Mouse (Mus musculus) liver, adult 2 months (tissue): ENCODE results near the gene Ank. TPM values are rescaled to one million over a fixed set of nuclear protein-coding genes. Genes with fewer than 3 reads are reported as not detected.
A peak's percentile ranks its signal among the peaks of the same experiment; 100 is the strongest.

ENCODE experiments used
- DNase-seq: peaks from one replicate; pipeline ENCODE4 v3.0.0-alpha.2; 2011; ENCODE audit warnings: low read depth, low spot score; ENCODE audit errors: extremely low read depth
- H3K27ac ChIP-seq: fragments of 200-500 bp; replicated peaks from 2 replicates; pipeline ENCODE4 v1.5.1; 2012; ENCODE audit warnings: low read depth, mild to moderate bottlenecking, control low read depth, inconsistent platforms, low read length; ENCODE audit not compliant: insufficient read depth
- H3K27me3 ChIP-seq: fragments of 200-500 bp; 2 replicates; pipeline ENCODE4 v1.6.1; 2012; ENCODE audit warnings: mild to moderate bottlenecking, moderate library complexity, low read length, inconsistent platforms; ENCODE audit not compliant: control insufficient read depth, insufficient read depth
- H3K36me3 ChIP-seq: fragments of 200-500 bp; 2 replicates; pipeline ENCODE4 v1.6.1; 2012; ENCODE audit warnings: low read length, inconsistent platforms; ENCODE audit not compliant: control insufficient read depth, insufficient read depth
- H3K4me1 ChIP-seq: fragments of 200-500 bp; 2 replicates; pipeline ENCODE4 v1.6.1; 2011; ENCODE audit warnings: low read length; ENCODE audit not compliant: control insufficient read depth, insufficient read depth
- H3K4me3 ChIP-seq: fragments of 200-500 bp; 2 replicates; pipeline ENCODE4 v1.5.1; 2011; ENCODE audit warnings: low read depth, mild to moderate bottlenecking, control low read depth, low read length, moderate library complexity; ENCODE audit not compliant: insufficient read depth
- H3K79me2 ChIP-seq: fragments of 200-500 bp; 2 replicates; pipeline ENCODE4 v1.6.1; 2012; ENCODE audit warnings: inconsistent platforms, mild to moderate bottlenecking, low read length, moderate library complexity; ENCODE audit not compliant: control insufficient read depth, insufficient read depth
- H3K9ac ChIP-seq: fragments of 200-500 bp; 2 replicates; pipeline ENCODE4 v1.6.1; 2012; ENCODE audit warnings: low read depth, mild to moderate bottlenecking, control low read depth, inconsistent platforms, low read length
- CTCF ChIP-seq: fragments of 200-500 bp; IDR thresholded peaks from 2 replicates; pipeline ENCODE4 v1.5.1; 2011; ENCODE audit warnings: low read depth, low read length, control low read depth
- POLR2A ChIP-seq: fragments of 200-500 bp; IDR thresholded peaks from 2 replicates; pipeline ENCODE4 v1.6.1; 2011; ENCODE audit warnings: low read length, control low read depth; ENCODE audit not compliant: insufficient read depth; ENCODE audit errors: extremely low read depth
- WGBS: fragments of 180-500 bp; shearing (Covaris S2); methylation state at CpG from one replicate; pipeline ENCODE4 v1.1.7; 2018; 5-methylcytosine and 5-hydroxymethylcytosine counted together
- polyA plus RNA-seq: library from polyadenylated mRNA; depleted of rRNA; stranded (reverse); fragments of >200 nt; gene quantifications from 2 replicates; pipeline ENCODE4 v1.2.3, GENCODE M21; 2012
- total RNA-seq: library from RNA; depleted of rRNA; stranded (reverse); fragments of >200 nt; gene quantifications from 2 replicates; pipeline ENCODE4 v1.2.3, GENCODE M21; 2014

The Ank gene
- total and polyA plus RNA-seq, 2 experiments = 12.3 to 22.6 TPM

DNA sequence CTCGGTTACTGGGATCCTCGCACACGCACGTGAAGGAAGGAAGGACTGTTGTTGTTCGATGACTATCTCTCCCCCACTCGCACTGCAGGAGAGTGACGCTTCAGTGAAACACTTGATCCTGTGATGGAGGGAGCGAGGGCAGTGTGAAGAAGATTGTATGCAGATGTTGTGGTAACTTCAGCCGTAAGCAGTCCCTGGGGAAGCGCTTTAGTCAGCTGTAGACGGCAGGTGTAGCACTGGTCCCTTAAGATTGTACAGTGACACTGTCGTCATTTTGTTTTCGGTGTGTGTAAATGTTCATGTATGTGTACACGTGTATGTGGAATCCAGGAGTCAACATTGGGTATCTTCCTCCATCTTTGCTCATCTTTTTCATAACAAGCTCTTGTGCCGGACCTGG, 33.9 kb downstream of the Ank start:
- Histone ChIP-seq H3K4me3 (no peak overlapping the region), H3K4me1 (peaks cover 11% of the 10 kb centered on the region), H3K36me3 (no peaks in the 10 kb centered on the region), H3K27ac (no peak overlapping the region), H3K9ac (no peak overlapping the region), H3K79me2 (peaks cover 14% of the 10 kb centered on the region; the same call in 1 of the 2 replicates), H3K27me3 (no peaks in the 10 kb centered on the region)
- no peak for DNase-seq
- TF ChIP-seq CTCF (no peak), POLR2A (no peak)
- WGBS = 90% methylated on average over 15 of the region's 15 CpGs

DNA sequence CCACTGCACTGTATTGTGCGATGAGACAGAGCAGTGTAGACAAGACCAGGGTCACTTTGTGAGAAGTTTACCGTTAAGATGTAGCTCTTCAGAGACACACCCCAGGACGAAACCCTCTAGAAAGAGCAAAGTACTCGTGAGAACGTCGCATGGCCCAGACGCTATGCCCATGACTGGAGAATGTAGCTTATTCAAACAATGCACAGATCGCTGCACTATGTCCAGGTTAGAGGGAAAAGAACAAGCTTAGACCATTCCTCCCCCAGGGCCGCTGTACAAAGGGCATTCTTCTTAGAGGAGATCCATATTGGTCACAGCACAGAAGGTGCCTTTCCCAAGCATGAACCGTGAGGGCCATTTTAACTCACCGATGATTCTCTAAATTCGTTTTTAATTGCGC, 35.9 kb downstream of the Ank start:
- no peaks in the 10 kb centered on the region for H3K36me3 ChIP-seq
- H3K4me3 ChIP-seq = no peak overlapping the region
- H3K4me1 ChIP-seq = peaks cover 8% of the 10 kb centered on the region
- H3K9ac ChIP-seq = no peak overlapping the region
- 92% methylated on average over 13 of the region's 13 CpGs for WGBS
- H3K79me2 ChIP-seq = peaks cover 9% of the 10 kb centered on the region; the same call in 1 of the 2 replicates
- H3K27ac ChIP-seq = no peak overlapping the region
- no peaks in the 10 kb centered on the region for H3K27me3 ChIP-seq
- no peak for DNase-seq
- TF ChIP-seq POLR2A (no peak), CTCF (no peak)

DNA sequence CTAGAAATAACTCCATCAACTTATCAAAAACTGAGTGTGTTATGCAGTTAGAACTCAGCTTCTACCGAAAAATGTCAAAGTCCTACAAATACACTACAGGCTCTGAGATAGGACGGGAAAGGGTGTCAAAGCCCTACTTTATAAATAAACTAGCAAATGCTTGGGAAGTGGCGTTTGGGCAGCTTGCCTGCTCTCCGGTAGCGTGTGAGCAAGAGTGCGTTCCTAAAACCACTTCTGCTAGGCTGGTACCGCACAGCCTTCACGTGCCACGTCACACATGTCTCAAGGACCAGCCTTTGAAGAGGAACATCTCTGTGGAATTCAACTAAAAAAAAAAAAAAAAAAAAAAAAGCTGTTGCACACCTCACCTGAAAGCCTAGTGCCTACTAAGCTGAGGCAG, 36.7 kb downstream of the Ank start:
- Histone ChIP-seq H3K4me3 (no peak overlapping the region), H3K27me3 (no peaks in the 10 kb centered on the region), H3K4me1 (peaks cover 2% of the 10 kb centered on the region; the same call in 1 of the 2 replicates), H3K9ac (no peak overlapping the region), H3K79me2 (peaks cover 6% of the 10 kb centered on the region; the same call in 1 of the 2 replicates), H3K27ac (no peak overlapping the region), H3K36me3 (no peaks in the 10 kb centered on the region)
- TF ChIP-seq CTCF (no peak), POLR2A (no peak)
- DNase-seq = no peak
- WGBS = 85% methylated on average over 9 of the region's 9 CpGs

DNA sequence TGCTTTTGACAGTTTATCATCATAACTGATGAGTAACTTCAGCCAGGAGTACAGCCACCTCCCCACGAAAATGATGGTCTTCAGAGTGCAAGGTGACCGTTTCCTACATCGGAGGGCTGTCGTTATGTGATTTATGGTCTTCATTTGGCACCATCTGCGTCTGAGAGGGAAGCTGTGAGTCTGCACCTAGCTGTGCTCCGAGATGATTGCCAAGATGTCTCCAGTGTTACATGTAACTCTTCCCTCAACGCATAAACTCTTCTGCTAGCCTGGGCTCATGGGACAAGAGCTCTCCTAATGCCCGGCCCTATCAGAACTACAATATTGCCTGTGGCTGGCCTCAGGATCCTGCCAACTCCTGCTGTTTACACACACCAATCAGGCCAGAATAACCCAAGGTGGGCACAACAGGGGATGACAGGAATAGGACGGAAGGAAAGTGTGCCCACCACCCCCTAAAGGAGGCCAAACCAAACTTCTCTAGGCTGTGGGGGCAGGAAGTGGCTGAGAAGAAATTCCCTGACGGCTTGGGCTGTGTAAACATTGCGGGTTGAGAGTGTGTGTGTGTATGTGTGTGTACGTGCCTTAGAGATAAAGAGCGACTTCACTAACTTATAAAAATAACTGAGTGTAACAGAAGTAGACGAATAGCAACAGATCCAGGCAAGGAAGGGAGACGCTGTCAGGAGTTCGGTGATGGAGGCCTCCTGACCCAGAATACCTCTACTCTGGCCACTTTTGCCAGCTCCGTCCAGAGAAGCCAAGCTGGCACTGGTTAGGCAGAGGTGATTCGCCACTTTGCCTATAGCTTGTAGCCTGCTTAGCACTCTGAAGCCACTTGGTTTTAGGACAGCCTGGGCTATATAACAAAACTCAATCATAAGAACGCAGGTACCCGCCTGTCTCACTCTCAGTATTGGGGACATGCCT, 37.6 kb downstream of the Ank start:
- WGBS = 85% methylated on average over 20 of the region's 20 CpGs
- TF ChIP-seq POLR2A (no peak), CTCF (no peak)
- no peak overlapping the region for H3K27ac ChIP-seq
- no peaks in the 10 kb centered on the region for H3K27me3 ChIP-seq
- no peak overlapping the region for H3K9ac ChIP-seq
- H3K79me2 ChIP-seq = peaks cover 6% of the 10 kb centered on the region; the same call in 1 of the 2 replicates
- no peak for DNase-seq
- H3K4me3 ChIP-seq = no peak overlapping the region
- no peaks in the 10 kb centered on the region for H3K4me1 ChIP-seq
- H3K36me3 ChIP-seq = no peaks in the 10 kb centered on the region

DNA sequence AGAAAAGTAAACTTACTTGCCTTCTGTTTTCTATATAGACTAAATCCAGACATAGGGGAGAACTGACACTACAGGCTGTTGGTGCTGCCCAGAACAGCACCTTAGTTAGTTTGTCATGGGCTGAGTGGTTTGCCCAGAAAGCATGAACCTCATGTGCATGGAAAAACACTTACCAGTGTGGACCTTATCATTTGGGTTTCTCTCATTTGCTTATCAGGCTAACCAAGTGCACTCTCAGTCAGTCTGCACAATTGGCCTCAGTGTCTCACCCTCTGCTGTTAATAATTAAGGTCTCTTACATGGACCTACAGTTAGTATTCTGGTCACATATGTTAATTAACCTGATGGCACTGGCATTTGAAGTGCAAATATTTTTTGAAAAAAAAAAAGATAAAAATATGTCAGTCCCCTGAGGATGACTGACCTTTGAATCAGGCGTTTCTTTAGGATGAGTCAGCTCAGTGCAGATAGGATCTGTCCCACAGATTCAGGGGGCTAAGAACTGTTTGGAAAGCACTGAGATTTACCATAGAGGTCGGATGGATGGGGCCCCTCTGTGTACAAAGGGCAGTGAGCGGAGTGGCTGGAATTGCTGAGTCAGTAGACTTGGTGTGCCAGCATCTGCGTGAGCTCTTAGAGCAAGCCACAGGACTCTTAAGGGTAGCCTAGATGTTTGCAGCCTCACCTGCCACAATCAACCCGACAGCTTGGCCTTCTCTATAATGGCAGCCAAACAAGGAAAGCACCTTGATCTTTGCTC, 39.8 kb downstream of the Ank start:
- H3K27ac ChIP-seq = no peak overlapping the region
- peaks cover 2% of the 10 kb centered on the region; the same call in 1 of the 2 replicates for H3K79me2 ChIP-seq
- no peak overlapping the region for H3K4me3 ChIP-seq
- no peak overlapping the region for H3K9ac ChIP-seq
- no peaks in the 10 kb centered on the region for H3K27me3 ChIP-seq
- DNase-seq = peak; percentile 43
- 33% methylated on average over 5 of the region's 5 CpGs for WGBS
- TF ChIP-seq POLR2A (no peak), CTCF (no peak)
- no peaks in the 10 kb centered on the region for H3K4me1 ChIP-seq
- H3K36me3 ChIP-seq = no peaks in the 10 kb centered on the region
